Mouse (Mus musculus): ENCODE measurements around the gene Cdc26.

Gene Cdc26

DNA sequence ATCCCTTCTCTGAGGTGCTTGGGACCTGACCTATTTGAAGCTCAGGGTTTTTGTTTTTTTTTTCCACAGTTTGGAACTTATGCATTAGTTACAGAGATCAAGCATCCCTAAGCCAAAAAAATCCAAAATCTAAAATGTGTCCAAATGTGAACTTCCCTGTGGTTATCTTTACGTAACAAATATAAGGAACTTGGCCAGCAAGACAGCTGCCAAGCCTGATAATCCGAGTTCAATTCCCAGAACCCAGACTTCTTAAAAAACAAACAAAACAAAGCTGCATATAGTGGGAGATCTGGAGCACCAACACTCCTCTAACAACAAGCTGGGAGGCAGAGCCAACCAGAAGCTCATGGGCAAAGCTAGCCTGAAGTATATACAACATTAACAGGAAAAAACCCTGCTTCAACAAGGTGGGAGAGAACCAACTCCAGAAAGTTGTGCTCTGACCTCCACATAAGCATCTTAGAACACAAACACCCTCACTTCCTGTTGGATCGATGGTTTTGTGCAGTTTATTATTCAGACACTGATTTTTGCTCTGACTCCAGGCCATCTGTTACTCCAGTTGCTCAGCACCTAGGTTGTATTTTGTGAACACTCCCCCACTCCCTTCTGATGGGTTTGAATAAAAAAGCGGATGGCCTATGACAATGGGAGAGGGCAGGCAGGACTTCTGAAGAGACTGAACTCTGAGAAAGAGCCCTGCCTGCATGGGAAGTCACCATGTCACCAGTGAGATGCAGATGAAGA lies 10.7 kb downstream of the Cdc26 start:
- no peak for DNase-seq

DNA sequence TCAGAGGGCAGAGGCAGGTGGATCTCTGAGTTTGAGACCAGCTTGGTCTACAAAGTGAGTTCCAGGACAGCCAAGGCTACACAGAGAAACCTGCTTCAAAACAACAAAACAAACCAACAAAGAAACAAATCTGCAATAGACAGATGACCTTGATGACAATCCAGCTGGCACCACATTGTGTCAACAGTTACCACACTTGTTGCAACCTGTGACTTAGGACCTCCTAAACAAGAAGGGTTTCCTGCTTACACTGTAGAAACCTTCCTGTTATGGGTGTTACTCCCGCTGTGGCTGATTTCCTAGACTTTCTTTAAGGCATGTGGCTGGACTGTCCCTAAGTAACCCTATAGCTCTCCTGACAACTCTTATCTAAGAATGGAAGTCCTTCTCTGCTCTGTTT lies 12.6 kb downstream of the Cdc26 start:
- DNase-seq: no peak

- no peak for DNase-seq
Observed at GRCm38 (mm10) chr4:62393459-62393858, 15.0 kb downstream of the Cdc26 start.

- DNase-seq: no peak
Observed at GRCm38 (mm10) chr4:62391892-62392291, 16.6 kb downstream of the Cdc26 start.

DNA sequence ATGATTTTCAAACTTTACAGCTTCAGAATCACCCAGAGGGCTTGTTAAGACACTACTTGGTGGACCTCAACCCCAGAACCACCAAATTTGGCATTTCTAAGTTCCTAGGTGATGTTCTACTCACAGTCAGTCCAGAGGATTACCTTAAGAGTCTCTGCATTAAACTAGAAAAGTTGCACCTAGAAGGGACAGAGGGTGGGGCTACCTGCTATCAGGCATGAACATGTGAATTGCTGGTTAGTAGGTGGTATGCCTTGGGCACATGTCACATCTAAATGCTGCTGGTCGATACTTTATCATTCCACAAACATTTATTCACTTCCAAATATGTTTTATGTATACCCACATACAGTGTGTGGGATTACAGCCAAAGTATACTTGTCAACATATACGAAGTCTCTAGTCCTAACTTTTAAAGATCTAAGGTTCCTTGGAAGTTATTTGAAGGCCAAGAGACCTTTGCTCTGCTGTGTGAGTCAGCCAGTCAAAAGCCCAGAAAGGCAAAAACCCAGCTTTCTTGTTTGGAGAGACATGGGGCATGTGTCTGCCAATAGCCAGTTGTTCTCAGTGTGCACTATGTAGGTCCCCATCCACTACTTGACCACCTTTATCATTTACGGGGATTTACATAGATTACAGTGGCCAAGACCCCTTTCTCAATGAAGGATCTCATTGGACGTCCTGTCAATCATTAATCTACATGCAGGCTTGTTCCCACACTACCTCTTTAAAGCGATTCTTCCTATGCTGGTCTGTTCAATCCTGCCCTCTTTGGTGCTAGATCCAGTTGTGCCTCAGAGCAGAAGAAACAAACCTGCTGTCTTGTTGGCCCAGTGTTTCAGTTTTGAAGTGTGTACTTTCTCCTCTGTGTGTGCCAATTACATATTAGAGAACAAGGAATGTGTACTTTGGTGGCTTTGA lies 18.6 kb downstream of the Cdc26 start:
- DNase-seq: no peak

DNA sequence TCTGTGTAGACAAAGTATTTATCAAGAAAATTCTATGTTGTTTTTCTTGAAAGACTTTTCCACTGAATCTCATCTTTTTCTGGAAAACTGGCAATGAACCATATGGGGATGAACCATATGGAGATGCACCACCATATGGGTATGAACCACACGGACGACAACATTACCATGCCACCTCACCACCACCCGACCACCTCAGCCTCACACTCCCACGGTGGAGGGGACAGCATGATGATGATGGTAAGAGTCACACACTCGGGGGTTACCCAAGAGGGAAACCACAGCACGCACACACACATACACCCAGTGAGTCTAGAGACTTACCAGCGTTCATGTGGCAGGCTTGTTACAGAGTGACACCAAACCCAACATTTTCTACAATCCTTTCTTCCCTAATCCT lies 23.0 kb downstream of the Cdc26 start:
- no peak for DNase-seq

- no peak for DNase-seq
Observed at GRCm38 (mm10) chr4:62384159-62384558, 24.3 kb downstream of the Cdc26 start.

GRCm38 (mm10) chr4:62383752-62384151 lies 24.7 kb downstream of the Cdc26 start:
- no peak for DNase-seq

GRCm38 (mm10) chr4:62383207-62383606 lies 25.2 kb downstream of the Cdc26 start:
- no peak for DNase-seq

GRCm38 (mm10) chr4:62379724-62380381 lies 28.6 kb downstream of the Cdc26 start:
- no peak for DNase-seq

DNA sequence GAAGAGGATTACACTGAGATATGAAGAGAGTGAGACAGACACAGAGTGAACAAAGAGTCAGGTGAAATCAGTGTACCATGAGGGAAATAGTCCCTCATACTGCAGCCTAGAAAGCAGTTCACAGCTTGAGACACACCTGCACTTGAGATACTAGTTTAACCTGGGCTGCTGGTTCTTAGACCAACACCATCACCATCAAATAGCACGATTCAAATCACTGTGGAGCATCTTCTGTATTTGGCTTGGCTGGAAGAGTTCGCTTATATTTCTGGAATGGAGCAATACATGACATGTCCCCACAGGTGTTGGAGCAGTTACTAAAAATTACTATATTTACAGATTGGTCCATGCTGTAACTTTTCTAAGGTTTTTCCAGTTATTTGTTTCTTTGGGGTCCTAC lies 32.3 kb downstream of the Cdc26 start:
- no peak for DNase-seq

- DNase-seq: no peak
Observed at GRCm38 (mm10) chr4:62374342-62374741, 34.1 kb downstream of the Cdc26 start.

GRCm38 (mm10) chr4:62373668-62374067 lies 34.8 kb downstream of the Cdc26 start:
- no peak for DNase-seq

DNA sequence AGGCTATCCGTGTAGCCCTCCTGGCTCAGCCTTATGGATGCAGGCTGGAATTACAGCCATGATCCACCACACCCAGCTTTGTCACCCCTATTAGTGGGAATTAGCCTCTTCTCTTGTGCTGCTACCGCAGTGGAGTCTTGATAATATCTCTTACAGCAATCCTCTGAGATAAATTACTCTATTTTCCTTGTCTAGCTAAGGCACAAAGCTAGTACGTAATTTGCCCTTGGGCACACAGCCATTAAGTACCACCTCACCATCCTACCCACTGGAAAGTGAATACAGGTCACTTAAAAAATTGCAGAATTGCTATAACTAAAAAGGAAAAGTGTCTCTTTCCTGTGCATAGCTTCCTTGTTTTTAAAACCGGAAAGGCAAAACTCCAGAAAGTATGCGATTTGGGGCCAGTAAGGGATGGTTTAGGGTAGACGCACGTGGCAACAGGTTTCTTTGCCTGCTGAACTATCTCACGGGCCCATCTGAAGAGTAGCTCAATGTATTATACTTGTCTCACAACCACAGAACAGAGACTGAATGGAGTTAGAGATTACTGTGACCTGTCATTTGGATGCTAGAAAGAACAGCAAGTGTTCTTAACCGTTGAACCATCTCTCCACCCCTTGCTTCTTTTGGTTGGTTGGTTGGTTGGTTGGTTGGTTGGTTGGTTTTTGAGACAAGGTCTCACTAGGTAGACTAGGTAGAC lies 35.5 kb downstream of the Cdc26 start:
- DNase-seq: no peak

DNA sequence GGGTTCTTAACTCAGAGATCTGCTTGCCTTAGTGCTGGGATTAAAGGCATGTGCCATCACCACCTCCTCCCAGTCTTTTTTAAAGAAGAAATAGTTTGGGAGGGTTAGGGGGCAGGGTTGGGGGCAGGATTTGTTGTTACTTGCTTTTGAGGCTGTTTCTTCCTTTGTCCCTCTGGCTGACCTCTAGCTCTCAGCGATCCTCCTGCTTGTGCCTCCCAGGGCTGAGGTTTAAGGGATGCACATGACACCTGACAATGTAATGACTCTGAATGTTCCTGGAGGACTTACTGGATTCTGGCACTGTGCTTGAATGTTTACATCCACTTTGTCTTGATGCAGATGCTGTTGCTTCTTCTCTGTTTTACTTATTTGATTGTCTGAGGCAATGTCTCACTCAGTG lies 36.0 kb downstream of the Cdc26 start:
- no peak for DNase-seq

- DNase-seq: no peak
Observed at GRCm38 (mm10) chr4:62369091-62369490, 39.4 kb downstream of the Cdc26 start.

GRCm38 (mm10) chr4:62367586-62367985 lies 40.9 kb downstream of the Cdc26 start:
- no peak for DNase-seq

- no peak for DNase-seq
Observed at GRCm38 (mm10) chr4:62366291-62366690, 42.2 kb downstream of the Cdc26 start.

DNA sequence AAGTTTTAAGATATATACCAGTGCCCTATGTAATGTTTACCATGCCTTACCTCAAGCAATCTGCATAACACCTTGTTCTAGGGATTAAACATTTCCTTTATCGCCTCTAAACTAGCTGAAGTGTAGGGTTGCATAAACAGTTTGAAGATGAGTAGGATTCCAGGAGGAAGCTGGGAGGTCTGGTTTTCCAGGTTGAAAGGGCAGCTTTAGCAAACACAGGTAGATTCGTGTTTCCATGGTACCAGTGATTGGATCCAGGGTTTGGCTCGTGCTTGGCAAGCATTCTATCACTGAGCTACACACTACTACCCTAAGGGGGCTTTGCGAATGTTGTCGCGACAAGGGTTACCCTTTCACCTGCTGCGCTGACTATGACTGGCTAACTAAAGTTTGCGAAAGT lies 44.1 kb downstream of the Cdc26 start:
- DNase-seq: no peak

DNA sequence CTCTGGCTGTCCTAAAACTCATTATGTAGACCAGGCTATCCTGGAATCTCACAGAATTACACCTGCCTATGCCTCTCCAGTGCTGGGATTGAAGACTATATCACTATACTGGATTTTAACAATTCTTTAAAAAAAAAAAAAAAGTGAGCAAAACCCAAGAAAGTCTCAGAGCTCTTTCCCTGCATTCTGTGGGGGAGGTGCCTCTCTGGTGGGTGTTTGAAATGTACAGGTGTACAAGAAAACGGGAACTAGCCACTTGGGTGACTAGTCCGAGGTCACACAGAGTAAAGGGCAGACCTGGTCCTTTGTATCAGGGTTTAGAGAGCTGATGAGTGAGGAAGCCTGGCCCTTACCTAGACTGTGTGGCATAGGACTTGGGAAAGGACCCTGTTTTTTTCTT lies 46.0 kb downstream of the Cdc26 start:
- no peak for DNase-seq

GRCm38 (mm10) chr4:62361997-62362396 lies 46.4 kb downstream of the Cdc26 start:
- no peak for DNase-seq

GRCm38 (mm10) chr4:62361571-62361970 lies 46.9 kb downstream of the Cdc26 start:
- no peak for DNase-seq
